Comparison of ENCODE assay signal across 10 mouse cellular contexts in the genomic region with DNA sequence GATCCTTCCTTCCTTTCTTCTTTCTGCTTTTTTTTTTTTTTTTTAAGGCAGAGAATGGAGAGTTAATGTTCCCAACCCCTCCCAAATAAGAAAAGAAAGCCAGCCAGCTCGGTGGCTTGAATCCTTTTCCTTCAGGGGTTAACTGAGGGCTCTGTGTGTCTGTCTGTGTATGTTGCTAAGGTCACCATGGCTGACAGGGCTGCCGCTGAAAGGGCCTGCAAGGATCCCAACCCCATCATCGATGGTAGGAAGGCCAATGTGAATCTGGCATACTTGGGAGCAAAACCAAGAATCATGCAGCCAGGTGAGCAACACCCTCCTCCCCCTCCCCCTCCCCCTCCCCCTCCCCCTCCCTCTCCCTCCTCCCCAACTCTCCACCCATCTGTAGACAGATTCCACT. TPM values are rescaled to one million over a fixed set of nuclear protein-coding genes. Genes with fewer than 3 reads are reported as not detected.
DNase-seq lines count a peak whose midpoint lies in the region; ATAC-seq and TF ChIP-seq lines count a peak whose summit lies in the region.
"Had no signal": no experiment of that assay in that cellular context is flagged by ENCODE, and none has a peak within 500 bp of the region (broad histone marks: within the 10 kb centered on the region; RNA-seq: fewer than 3 reads in every experiment).

No protein-coding gene starts in this region.

- 13% methylated on average over 3 of the region's 3 CpGs for WGBS in lung, embryonic 14.5 days
- WGBS in forebrain, embryonic 12.5 days = 3% methylated on average over 3 of the region's 3 CpGs
- 12% methylated on average over 3 of the region's 3 CpGs for WGBS in intestine, embryonic 14.5 days
- 6% methylated on average over 3 of the region's 3 CpGs for WGBS in neural tube, embryonic 15.5 days

- no peaks in the 10 kb centered on the region for H3K36me3 ChIP-seq in lung, embryonic 14.5 days (ENCODE audit: insufficient read depth)
- peaks cover 9% of the 10 kb centered on the region for H3K36me3 ChIP-seq in forebrain, embryonic 12.5 days (replicated peaks)
- no peaks in the 10 kb centered on the region for H3K36me3 ChIP-seq in intestine, embryonic 14.5 days (ENCODE audit: control insufficient read depth, insufficient read depth, low read length)
- H3K36me3 ChIP-seq in neural tube, embryonic 15.5 days = no peaks in the 10 kb centered on the region

- H3K9me3 ChIP-seq in lung, embryonic 14.5 days (ENCODE audit: low read depth, low read length) = no peaks in the 10 kb centered on the region
- no peaks in the 10 kb centered on the region for H3K9me3 ChIP-seq in forebrain, embryonic 12.5 days
- H3K9me3 ChIP-seq in intestine, embryonic 14.5 days (ENCODE audit: control insufficient read depth, low read length) = no peaks in the 10 kb centered on the region
- no peaks in the 10 kb centered on the region for H3K9me3 ChIP-seq in neural tube, embryonic 15.5 days (replicated peaks)

- no peaks in the 10 kb centered on the region for H3K27me3 ChIP-seq in lung, embryonic 14.5 days (ENCODE audit: insufficient read depth, low read length)
- H3K27me3 ChIP-seq in forebrain, embryonic 12.5 days = peaks cover 4% of the 10 kb centered on the region; the same call in 1 of the 2 replicates
- H3K27me3 ChIP-seq in intestine, embryonic 14.5 days (replicated peaks; ENCODE audit: control insufficient read depth, insufficient read depth, low read length) = peaks cover 5% of the 10 kb centered on the region; the same call in 1 of the 2 replicates
- H3K27me3 ChIP-seq in neural tube, embryonic 15.5 days (replicated peaks) = no peaks in the 10 kb centered on the region

- H3K4me1 ChIP-seq in lung, embryonic 14.5 days (ENCODE audit: insufficient read depth) = no peaks in the 10 kb centered on the region
- H3K4me1 ChIP-seq in forebrain, embryonic 12.5 days = peaks cover 17% of the 10 kb centered on the region
- no peaks in the 10 kb centered on the region; the same call in 1 of the 2 replicates for H3K4me1 ChIP-seq in intestine, embryonic 14.5 days (replicated peaks; ENCODE audit: control insufficient read depth, insufficient read depth, low read length)
- H3K4me1 ChIP-seq in neural tube, embryonic 15.5 days = peaks cover 20% of the 10 kb centered on the region

- H3K9ac ChIP-seq in lung, embryonic 14.5 days = peak overlapping the region; percentile 27; the same call in 1 of the 2 replicates
- H3K9ac ChIP-seq in forebrain, embryonic 12.5 days = peak overlapping the region; percentile 80; the same call in 1 of the 2 replicates
- H3K9ac ChIP-seq in intestine, embryonic 14.5 days (ENCODE audit: low read length) = no peak overlapping the region
- H3K9ac ChIP-seq in neural tube, embryonic 15.5 days (replicated peaks) = peak overlapping the region; percentile 44

- ATAC-seq in lung, embryonic 14.5 days (ENCODE audit: insufficient read depth) = no peak
- no peak for ATAC-seq in forebrain, embryonic 12.5 days (ENCODE audit: low FRiP score)
- no peak for ATAC-seq in intestine, embryonic 14.5 days (replicated peaks; ENCODE audit: low FRiP score, low TSS enrichment, low read depth)
- ATAC-seq in neural tube, embryonic 15.5 days (ENCODE audit: low FRiP score) = no peak

- peak overlapping the region; percentile 59 for H3K4me3 ChIP-seq in lung, embryonic 14.5 days (ENCODE audit: low read depth, low read length)
- peak overlapping the region; percentile 65 for H3K4me3 ChIP-seq in forebrain, embryonic 12.5 days (replicated peaks)
- H3K4me3 ChIP-seq in intestine, embryonic 14.5 days (ENCODE audit: low read depth, low read length) = peak overlapping the region; percentile 49
- peak overlapping the region; percentile 69 for H3K4me3 ChIP-seq in neural tube, embryonic 15.5 days (replicated peaks)

- no peak for TF ChIP-seq CTCF in lung, embryonic 14.5 days (IDR thresholded peaks at IDR 0.05; ENCODE audit: low read depth)

- peak; percentile 20 for DNase-seq in lung, embryonic 14.5 days
- no peak for DNase-seq in lung, postnatal 25 days (ENCODE audit: low spot score)
- no peak for DNase-seq in intestine, embryonic 14.5 days (ENCODE audit: low spot score)
- DNase-seq in ovary, postnatal 14 days (ENCODE audit: low spot score) = no peak
- no peak for DNase-seq in layer of hippocampus, postnatal 36 days
- no peak for DNase-seq in urinary bladder, postnatal 14 days (ENCODE audit: low spot score)
- DNase-seq: kidney, adult 9 months had no signal

- H3K4me2 ChIP-seq in lung, embryonic 14.5 days = peak overlapping the region; percentile 93
- H3K4me2 ChIP-seq in forebrain, embryonic 12.5 days = peak overlapping the region; percentile 94
- peak overlapping the region; percentile 88 for H3K4me2 ChIP-seq in intestine, embryonic 14.5 days (ENCODE audit: low read length)
- H3K4me2 ChIP-seq in neural tube, embryonic 15.5 days = peak overlapping the region; percentile 88

- H3K27ac ChIP-seq in lung, embryonic 14.5 days (ENCODE audit: low read depth) = peak overlapping the region; percentile 16; the same call in 1 of the 2 replicates
- no peak overlapping the region for H3K27ac ChIP-seq in forebrain, embryonic 12.5 days
- no peak overlapping the region for H3K27ac ChIP-seq in intestine, embryonic 14.5 days (ENCODE audit: low read depth)
- peak overlapping the region; percentile 30; the same call in 1 of the 2 replicates for H3K27ac ChIP-seq in neural tube, embryonic 15.5 days (replicated peaks)

RNA-seq across cellular contexts. Expression of gene Rbm24, which starts 1.9 kb away (rescaled TPM):
- 2.2 and 2.7 TPM in 2 replicates for polyA plus RNA-seq in lung, embryonic 14.5 days (2014; fragmentation: Nextera tagmentation; extraction: Ambion mirVana)
- polyA plus RNA-seq in forebrain, embryonic 12.5 days (2016; fragmentation: Nextera tagmentation; extraction: Ambion mirVana) = 3.0 and 3.4 TPM in 2 replicates
- 2.3 TPM in 2 replicates for polyA plus RNA-seq in intestine, embryonic 14.5 days (2014; fragmentation: Nextera tagmentation; extraction: Ambion mirVana)
- polyA plus RNA-seq in neural tube, embryonic 15.5 days (2015; fragmentation: Nextera tagmentation; extraction: Ambion mirVana) = 2.1 and 4.2 TPM in 2 replicates
- total RNA-seq in layer of hippocampus, postnatal 36 days (2021) = 10 to 100 TPM; 21.4 to 23.6 TPM
- total RNA-seq: megakaryocyte progenitor cell, adult 5-6 weeks had no signal

Comparison
In these comparisons a context has a peak if more than half of its experiments do, and no peak if none do; other contexts are left out.
1. H3K27ac ChIP-seq: peak in lung, embryonic 14.5 days (single experiment) and neural tube, embryonic 15.5 days (single experiment); none in forebrain, embryonic 12.5 days (single experiment) and intestine, embryonic 14.5 days (single experiment).
2. Peak in every context shown above with its lines, with median percentiles within 50 percentile points of each other: H3K4me2 ChIP-seq and H3K4me3 ChIP-seq.